ENCODE assay signal across 21 mouse cellular contexts in genomic region chr6:52320966-52321825, GRCm38 (mm10). TPM values are rescaled to one million over a fixed set of nuclear protein-coding genes. Genes with fewer than 3 reads are reported as not detected.
A peak's percentile ranks its signal among the peaks of the same experiment; 100 is the strongest.
DNase-seq lines count a peak whose midpoint lies in the region; ATAC-seq and TF ChIP-seq lines count a peak whose summit lies in the region.
"Had no signal": no experiment of that assay in that cellular context is flagged by ENCODE, and none has a peak within 500 bp of the region (broad histone marks: within the 10 kb centered on the region; RNA-seq: fewer than 3 reads in every experiment).

No protein-coding gene starts in this region.

- H3K4me1 ChIP-seq in forebrain, postnatal 0 days (ENCODE audit: insufficient read depth): no peaks in the 10 kb centered on the region
- H3K4me1 ChIP-seq in forebrain, embryonic 13.5 days: peaks cover 7% of the 10 kb centered on the region
- H3K4me1 ChIP-seq in midbrain, embryonic 14.5 days (ENCODE audit: control insufficient read depth, insufficient read depth, low read length): peaks cover 4% of the 10 kb centered on the region; the same call in 1 of the 2 replicates
- H3K4me1 ChIP-seq in midbrain, embryonic 15.5 days: peaks cover 12% of the 10 kb centered on the region
- peaks cover 8% of the 10 kb centered on the region for H3K4me1 ChIP-seq in embryonic facial prominence, embryonic 10.5 days

- no peaks in the 10 kb centered on the region for H3K9me3 ChIP-seq in forebrain, postnatal 0 days (ENCODE audit: low read length)
- no peaks in the 10 kb centered on the region for H3K9me3 ChIP-seq in forebrain, embryonic 13.5 days (replicated peaks)
- no peaks in the 10 kb centered on the region for H3K9me3 ChIP-seq in midbrain, embryonic 14.5 days (ENCODE audit: control insufficient read depth, low read length)
- no peaks in the 10 kb centered on the region for H3K9me3 ChIP-seq in midbrain, embryonic 15.5 days
- H3K9me3 ChIP-seq in embryonic facial prominence, embryonic 10.5 days: no peaks in the 10 kb centered on the region
- H3K9me3 ChIP-seq: forebrain, embryonic 12.5 days; heart, embryonic 13.5 days had no signal

- no peak overlapping the region for H3K4me2 ChIP-seq in forebrain, postnatal 0 days (ENCODE audit: low read depth)
- H3K4me2 ChIP-seq in forebrain, embryonic 13.5 days: no peak overlapping the region
- H3K4me2 ChIP-seq in midbrain, embryonic 14.5 days (ENCODE audit: low read length): no peak overlapping the region
- no peak overlapping the region for H3K4me2 ChIP-seq in midbrain, embryonic 15.5 days
- H3K4me2 ChIP-seq: forebrain, embryonic 12.5 days; heart, embryonic 13.5 days had no signal

- peaks cover 81% of the 10 kb centered on the region for H3K27me3 ChIP-seq in forebrain, postnatal 0 days (ENCODE audit: insufficient read depth, low read length)
- peaks cover 98% of the 10 kb centered on the region for H3K27me3 ChIP-seq in forebrain, embryonic 13.5 days
- H3K27me3 ChIP-seq in midbrain, embryonic 14.5 days (ENCODE audit: control insufficient read depth, insufficient read depth, low read length): peaks cover 97% of the 10 kb centered on the region
- H3K27me3 ChIP-seq in midbrain, embryonic 15.5 days (replicated peaks): peaks cover 93% of the 10 kb centered on the region
- peaks cover 99% of the 10 kb centered on the region for H3K27me3 ChIP-seq in embryonic facial prominence, embryonic 10.5 days (replicated peaks; ENCODE audit: low read depth, poor library complexity, severe bottlenecking)

- no peak overlapping the region for H3K27ac ChIP-seq in forebrain, postnatal 0 days (ENCODE audit: low read depth, low read length)
- no peak overlapping the region for H3K27ac ChIP-seq in forebrain, embryonic 13.5 days
- H3K27ac ChIP-seq in midbrain, embryonic 14.5 days (replicated peaks; ENCODE audit: low read depth, low read length): no peak overlapping the region
- no peak overlapping the region for H3K27ac ChIP-seq in midbrain, embryonic 15.5 days
- no peak overlapping the region for H3K27ac ChIP-seq in embryonic facial prominence, embryonic 10.5 days (replicated peaks)
- H3K27ac ChIP-seq: forebrain, embryonic 12.5 days; gastrocnemius, adult 2 months; heart, embryonic 13.5 days; left cerebral cortex, adult 2 months had no signal

- ATAC-seq in forebrain, postnatal 0 days: no peak
- ATAC-seq in forebrain, embryonic 13.5 days: no peak
- ATAC-seq in midbrain, embryonic 14.5 days (ENCODE audit: low FRiP score, low TSS enrichment): no peak
- ATAC-seq in midbrain, embryonic 15.5 days (replicated peaks): no peak

- TF ChIP-seq CTCF in forebrain, postnatal 0 days (IDR thresholded peaks at IDR 0.05; ENCODE audit: low read depth): no peak

- no peak overlapping the region for H3K4me3 ChIP-seq in forebrain, postnatal 0 days (ENCODE audit: low read depth, low read length)
- H3K4me3 ChIP-seq in forebrain, embryonic 13.5 days: no peak overlapping the region
- no peak overlapping the region for H3K4me3 ChIP-seq in midbrain, embryonic 14.5 days (replicated peaks; ENCODE audit: low read depth, low read length)
- no peak overlapping the region for H3K4me3 ChIP-seq in midbrain, embryonic 15.5 days
- no peak overlapping the region for H3K4me3 ChIP-seq in embryonic facial prominence, embryonic 10.5 days
- H3K4me3 ChIP-seq: forebrain, embryonic 12.5 days; gastrocnemius, adult 2 months; heart, embryonic 13.5 days; left cerebral cortex, adult 2 months had no signal

- H3K36me3 ChIP-seq in forebrain, postnatal 0 days (ENCODE audit: insufficient read depth): no peaks in the 10 kb centered on the region
- H3K36me3 ChIP-seq in forebrain, embryonic 13.5 days (ENCODE audit: poor library complexity, severe bottlenecking): no peaks in the 10 kb centered on the region
- no peaks in the 10 kb centered on the region for H3K36me3 ChIP-seq in midbrain, embryonic 14.5 days (ENCODE audit: control insufficient read depth, insufficient read depth, low read length)
- no peaks in the 10 kb centered on the region for H3K36me3 ChIP-seq in midbrain, embryonic 15.5 days (replicated peaks)
- H3K36me3 ChIP-seq in embryonic facial prominence, embryonic 10.5 days (replicated peaks): no peaks in the 10 kb centered on the region
- H3K36me3 ChIP-seq: forebrain, embryonic 12.5 days; heart, embryonic 13.5 days had no signal

- H3K9ac ChIP-seq in forebrain, postnatal 0 days: no peak overlapping the region
- H3K9ac ChIP-seq in forebrain, embryonic 13.5 days: no peak overlapping the region
- no peak overlapping the region for H3K9ac ChIP-seq in midbrain, embryonic 14.5 days (replicated peaks; ENCODE audit: low read length)
- no peak overlapping the region for H3K9ac ChIP-seq in midbrain, embryonic 15.5 days
- H3K9ac ChIP-seq: forebrain, embryonic 12.5 days; heart, embryonic 13.5 days had no signal

- peak; percentile 90 for DNase-seq in forebrain, postnatal 0 days
- peak; percentile 66 for DNase-seq in midbrain, embryonic 14.5 days
- peak; percentile 30 for DNase-seq in embryonic facial prominence, embryonic 10.5 days (ENCODE audit: low spot score)
- DNase-seq in retina, embryonic 14.5 days (ENCODE audit: low spot score): peak; percentile 51
- no peak for DNase-seq in kidney, postnatal 36 days
- DNase-seq in kidney, adult 8-10 months: no peak
- DNase-seq: adrenal gland, postnatal 36 days; gastrocnemius, adult 2 months; heart, postnatal 4 days; kidney, adult 11 months; kidney, postnatal 10 days; right cerebral cortex, postnatal 14 days; thymus, postnatal 4 days had no signal

- WGBS in forebrain, postnatal 0 days: 5% methylated on average over 12 of the region's 12 CpGs
- 3% methylated on average over 12 of the region's 12 CpGs for WGBS in forebrain, embryonic 13.5 days
- WGBS in midbrain, embryonic 14.5 days: 5% methylated on average over 12 of the region's 12 CpGs
- WGBS in midbrain, embryonic 15.5 days: 4% methylated on average over 12 of the region's 12 CpGs
- 5% methylated on average over 12 of the region's 12 CpGs for WGBS in embryonic facial prominence, embryonic 10.5 days

RNA-seq across cellular contexts. Expression of gene Evx1, which starts 7.9 kb away (rescaled TPM):
- total RNA-seq in forebrain, postnatal 0 days (2014; rRNA removed): not detected in 2 replicates
- polyA plus RNA-seq in forebrain, postnatal 0 days (2015; fragmentation: Nextera tagmentation; extraction: Ambion mirVana): not detected in 2 replicates
- not detected in 2 replicates for polyA plus RNA-seq in forebrain, embryonic 13.5 days (2015; fragmentation: Nextera tagmentation; extraction: Ambion mirVana)
- 1.3 and 1.5 TPM in 2 replicates for polyA plus RNA-seq in midbrain, embryonic 14.5 days (2014; fragmentation: Nextera tagmentation; extraction: Ambion mirVana)
- polyA plus RNA-seq in midbrain, embryonic 15.5 days (2015; fragmentation: Nextera tagmentation; extraction: Ambion mirVana): 0.97 and 1.6 TPM in 2 replicates
- 0.19 and 0.80 TPM in 2 replicates for polyA plus RNA-seq in embryonic facial prominence, embryonic 10.5 days (2016; fragmentation: Nextera tagmentation; extraction: Ambion mirVana)
- total RNA-seq: adrenal gland, postnatal 36 days; gastrocnemius, adult 2 months; granulocyte monocyte progenitor cell, adult 5-6 weeks; heart, postnatal 4 days; left cerebral cortex, adult 2 months had no signal
- polyA plus RNA-seq: C2C12; forebrain, embryonic 12.5 days; heart, embryonic 13.5 days; liver, embryonic 16.5 days had no signal

Comparison
In these comparisons a context has a peak if more than half of its experiments do, and no peak if none do; other contexts are left out.
1. DNase-seq: peak in forebrain, postnatal 0 days (single experiment), midbrain, embryonic 14.5 days (single experiment), embryonic facial prominence, embryonic 10.5 days (single experiment) and retina, embryonic 14.5 days (single experiment); none in kidney, postnatal 36 days (0 of 2) and kidney, adult 8-10 months (0 of 2).